Mouse (Mus musculus): Measurements from ENCODE around the gene Snap47. TPM values are rescaled to one million over a fixed set of nuclear protein-coding genes. Genes with fewer than 3 reads are reported as not detected.

The Snap47 gene
- total and polyA plus RNA-seq, 3 experiments, result 95.9 to 102 (median 101) TPM

DNA sequence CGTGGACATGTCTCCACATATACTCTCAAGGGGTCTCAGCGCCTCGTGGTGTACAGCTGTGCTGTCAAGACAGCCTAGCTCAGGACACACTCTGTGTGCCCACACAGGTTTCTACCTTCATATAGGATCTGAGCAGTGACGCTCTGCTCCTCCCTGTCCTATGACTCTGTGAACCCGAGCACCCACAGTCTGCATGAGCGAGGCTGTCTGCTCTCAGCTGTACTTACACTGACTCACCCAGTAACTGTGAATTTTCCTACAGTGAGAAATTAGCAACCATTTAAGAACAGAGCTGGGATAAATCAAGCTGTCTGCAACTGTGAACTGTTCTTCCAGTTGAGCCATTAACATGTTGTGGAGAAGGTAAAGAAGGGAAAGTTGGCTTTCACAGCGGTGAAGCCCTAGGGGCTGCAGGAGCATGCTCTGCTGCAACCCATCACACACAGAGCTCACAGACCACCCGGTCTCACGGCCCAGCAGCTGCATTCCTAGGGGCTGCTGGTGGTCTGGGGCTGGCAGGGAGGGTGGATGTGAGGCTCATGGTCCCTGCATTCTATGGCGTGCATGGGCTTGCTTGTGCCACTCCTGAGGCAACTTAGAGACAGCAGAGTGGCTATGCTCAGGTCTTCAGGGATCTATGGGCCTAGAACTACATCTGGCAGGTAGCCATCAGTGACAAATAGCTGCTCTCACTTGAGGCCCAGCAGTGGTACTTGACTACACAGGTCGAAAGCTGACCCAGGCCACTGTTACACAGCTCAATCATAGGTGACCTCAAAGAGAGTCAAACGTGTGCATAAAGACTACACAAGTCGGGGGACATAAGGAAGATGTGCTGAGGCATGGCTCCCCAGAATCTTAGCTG lies 37.8 kb downstream of the Snap47 start:
- no peak for TF ChIP-seq UBTF (IDR thresholded peaks at IDR 0.05; ENCODE audit: low read depth, low read length)
- TF ChIP-seq KAT2A (IDR thresholded peaks at IDR 0.05; ENCODE audit: insufficient replicate concordance, low read length), result no peak
- TF ChIP-seq ZC3H11A (IDR thresholded peaks at IDR 0.05; ENCODE audit: low read depth, low read length), result no peak
- TF ChIP-seq RAD21 (IDR thresholded peaks at IDR 0.05; ENCODE audit: low read depth, low read length), result no peak
- no peak for TF ChIP-seq EP300 (IDR thresholded peaks at IDR 0.05; ENCODE audit: low read length)
- TF ChIP-seq ZNF384 (IDR thresholded peaks at IDR 0.05; ENCODE audit: low read depth, low read length), result no peak
- no peak for TF ChIP-seq MYC (IDR thresholded peaks at IDR 0.05; ENCODE audit: low read depth, low read length)
- TF ChIP-seq MAZ (IDR thresholded peaks at IDR 0.05; ENCODE audit: low read depth, low read length), result no peak
- no peak for TF ChIP-seq ZKSCAN1 (IDR thresholded peaks at IDR 0.05; ENCODE audit: borderline replicate concordance, low read depth, low read length)
- no peak for TF ChIP-seq CHD2 (IDR thresholded peaks at IDR 0.05; ENCODE audit: low read length)
- no peak for TF ChIP-seq E2F4 (IDR thresholded peaks at IDR 0.05; ENCODE audit: insufficient replicate concordance, low read depth, low read length)
- no peak for TF ChIP-seq HCFC1 (IDR thresholded peaks at IDR 0.05; ENCODE audit: low read depth, low read length)
- no peak for TF ChIP-seq IRF4 (IDR thresholded peaks at IDR 0.05; ENCODE audit: low read depth, low read length)
- TF ChIP-seq SIN3A (IDR thresholded peaks at IDR 0.05; ENCODE audit: low read length), result no peak
- Histone ChIP-seq H3K36me3 (replicated peaks in 1 of 2; ENCODE audit: control insufficient read depth in 1 of 2, insufficient read depth in 1 of 2, low read length in 1 of 2) (peaks cover 50 to 92% of the 10 kb centered on the region in 2 experiments), H3K9me3 (replicated peaks; ENCODE audit: low read length) (no peaks in the 10 kb centered on the region), H3K4me1 (ENCODE audit: control insufficient read depth in 1 of 2, insufficient read depth in 2 of 2) (peaks cover 0 to 6% of the 10 kb centered on the region in 2 experiments; a peak in 2 of 4 replicates), H3K27me3 (replicated peaks) (no peaks in the 10 kb centered on the region), H3K4me3 (replicated peaks in 1 of 3; ENCODE audit: low read depth in 2 of 3, low read length in 2 of 3, poor library complexity in 1 of 3) (no peak overlapping the region), H3K9ac (ENCODE audit: insufficient read depth, low read depth) (no peak overlapping the region), H3K4me2 (ENCODE audit: insufficient read depth, low read depth, poor library complexity, severe bottlenecking) (no peak overlapping the region), H3K27ac (ENCODE audit: insufficient read depth, low read depth) (no peak overlapping the region), H3K79me2 (replicated peaks; ENCODE audit: control insufficient read depth, extremely low read depth, insufficient read depth, poor library complexity, severe bottlenecking) (no peaks in the 10 kb centered on the region)
- dilution Hi-C loops (cut with MboI; ENCODE audit: extremely low pct_ligation_motif_present, extremely low pct_unique_long_range_greater_than_20kb, low sequenced_read_pairs) (no loop called here), in situ Hi-C loops (cut with MboI; ENCODE audit: low pct_ligation_motif_present, low pct_unique_long_range_greater_than_20kb, low sequenced_read_pairs) (no loop called here)
- no peak for DNase-seq (ENCODE audit: extremely low read depth)

DNA sequence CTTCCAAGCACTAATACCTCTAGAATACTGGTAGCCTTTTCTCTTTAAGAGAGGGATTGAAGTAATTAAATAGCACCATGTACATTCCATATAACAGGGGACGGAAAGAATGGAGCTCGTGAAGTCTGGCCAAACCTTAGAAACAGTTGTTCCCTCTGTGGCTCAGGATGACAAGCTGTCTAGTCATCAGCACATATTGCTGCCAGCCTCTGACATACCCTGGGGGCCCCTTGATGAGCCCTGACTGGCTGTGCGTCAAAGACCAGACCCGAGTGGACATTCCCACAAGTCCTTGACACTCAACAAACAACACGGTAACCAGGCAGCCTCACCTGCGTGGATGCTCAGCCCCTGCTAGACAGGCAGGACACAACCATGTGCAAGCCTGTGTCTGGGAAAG lies 38.9 kb downstream of the Snap47 start:
- in situ Hi-C loops (cut with MboI; ENCODE audit: low pct_ligation_motif_present, low pct_unique_long_range_greater_than_20kb, low sequenced_read_pairs) (no loop called here), dilution Hi-C loops (cut with MboI; ENCODE audit: extremely low pct_ligation_motif_present, extremely low pct_unique_long_range_greater_than_20kb, low sequenced_read_pairs) (no loop called here)
- Histone ChIP-seq H3K27ac (ENCODE audit: insufficient read depth, low read depth) (no peak overlapping the region), H3K9me3 (replicated peaks; ENCODE audit: low read length) (no peaks in the 10 kb centered on the region), H3K4me1 (ENCODE audit: control insufficient read depth in 1 of 2, insufficient read depth in 2 of 2) (peaks cover 0 to 6% of the 10 kb centered on the region in 2 experiments; a peak in 2 of 4 replicates), H3K27me3 (replicated peaks) (no peaks in the 10 kb centered on the region), H3K4me2 (ENCODE audit: insufficient read depth, low read depth, poor library complexity, severe bottlenecking) (no peak overlapping the region), H3K4me3 (replicated peaks in 1 of 3; ENCODE audit: low read depth in 2 of 3, low read length in 2 of 3, poor library complexity in 1 of 3) (no peak overlapping the region), H3K36me3 (replicated peaks in 1 of 2; ENCODE audit: control insufficient read depth in 1 of 2, insufficient read depth in 1 of 2, low read length in 1 of 2) (peaks cover 58 to 94% of the 10 kb centered on the region in 2 experiments), H3K79me2 (replicated peaks; ENCODE audit: control insufficient read depth, extremely low read depth, insufficient read depth, poor library complexity, severe bottlenecking) (no peaks in the 10 kb centered on the region), H3K9ac (ENCODE audit: insufficient read depth, low read depth) (no peak overlapping the region)
- DNase-seq (ENCODE audit: extremely low read depth), result no peak
- TF ChIP-seq ELF1 (IDR thresholded peaks at IDR 0.05; ENCODE audit: low read depth, low read length) (no peak), BHLHE40 (IDR thresholded peaks at IDR 0.05; ENCODE audit: low read depth, low read length) (no peak), IRF4 (IDR thresholded peaks at IDR 0.05; ENCODE audit: low read depth, low read length) (no peak), POLR2AphosphoS2 (IDR thresholded peaks at IDR 0.05; ENCODE audit: low read depth, low read length) (no peak), HCFC1 (IDR thresholded peaks at IDR 0.05; ENCODE audit: low read depth, low read length) (no peak), EP300 (IDR thresholded peaks at IDR 0.05; ENCODE audit: low read length) (no peak), MXI1 (IDR thresholded peaks at IDR 0.05; ENCODE audit: low read depth, low read length) (no peak), USF2 (conservative IDR thresholded peaks at IDR 0.05; ENCODE audit: low read depth, low read length) (no peak), ZC3H11A (IDR thresholded peaks at IDR 0.05; ENCODE audit: low read depth, low read length) (no peak), JUN (IDR thresholded peaks at IDR 0.05; ENCODE audit: insufficient read depth, low read depth, low read length) (no peak), MAZ (IDR thresholded peaks at IDR 0.05; ENCODE audit: low read depth, low read length) (no peak)

Data from CH12.LX (cell line).